Mouse (Mus musculus) CD4-positive helper T cell, adult 2 months (primary cell): ENCODE measurements around the gene Arhgap25.
"Not testable (repeated sequence)": the region's sequence is repeated elsewhere in the genome, so short reads cannot be mapped to it uniquely, and the experiment has no call there.

Experiments
- DNase-seq: peaks from one replicate; pipeline ENCODE4 v3.0.0-alpha.2; 2012; ENCODE audit warnings: low read depth, missing footprints, low spot score

Arhgap25 gene

DNA sequence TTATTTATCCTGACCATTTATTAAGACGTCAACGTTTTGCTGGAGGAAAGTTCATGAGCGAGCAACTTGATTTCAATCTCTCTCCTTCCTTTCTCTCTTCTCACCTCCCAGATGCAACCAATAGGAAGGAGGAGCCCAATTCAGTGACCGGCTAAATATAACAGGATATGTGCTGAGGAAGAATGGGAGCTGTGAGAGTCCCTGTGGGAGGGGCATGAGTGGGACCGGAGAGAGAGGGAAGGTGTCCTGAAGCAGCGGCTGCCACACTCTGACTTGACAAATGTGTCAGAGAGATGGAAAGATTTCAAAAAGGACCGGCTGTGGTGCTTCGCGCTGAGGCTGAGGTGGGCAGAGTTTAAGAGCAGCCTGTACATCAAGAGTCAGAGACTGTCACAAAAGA, 2.6 kb upstream of the Arhgap25 start:
- peak; percentile 74 for DNase-seq

DNA sequence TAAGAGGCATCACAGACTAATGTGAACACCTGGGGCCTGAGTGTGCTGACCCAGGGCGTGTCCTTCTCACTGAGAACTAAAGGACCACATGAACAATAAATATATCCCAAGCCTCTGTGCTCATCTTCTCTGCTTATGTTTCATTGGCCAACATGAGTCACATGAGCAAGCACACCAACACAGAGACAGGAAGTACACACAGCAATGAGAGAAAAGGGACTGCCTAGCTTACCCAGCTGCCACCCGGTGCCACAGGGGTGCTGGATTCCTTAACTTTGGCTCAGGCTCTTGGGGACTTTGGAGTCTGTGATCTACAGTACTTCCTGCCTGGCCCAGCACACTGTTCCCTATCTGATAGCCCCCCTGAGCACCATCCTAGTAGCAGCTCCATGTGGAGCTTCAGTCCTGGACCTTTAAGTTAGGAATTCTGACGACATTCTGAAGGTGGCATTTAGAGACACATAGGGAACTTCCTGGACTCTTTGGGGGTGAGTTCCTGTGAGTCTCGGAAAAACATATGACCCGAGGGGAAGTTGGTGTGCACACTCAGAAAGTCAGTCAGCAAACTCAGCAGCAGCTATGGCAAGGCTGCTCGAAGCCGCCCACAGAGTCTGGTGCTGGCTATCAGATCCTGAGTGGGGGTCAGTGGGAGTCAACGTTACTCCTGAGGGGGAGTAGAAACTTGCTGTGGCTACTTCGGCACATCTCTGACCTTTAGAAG, 2.0 kb upstream of the Arhgap25 start:
- peak; percentile 82 for DNase-seq

DNA sequence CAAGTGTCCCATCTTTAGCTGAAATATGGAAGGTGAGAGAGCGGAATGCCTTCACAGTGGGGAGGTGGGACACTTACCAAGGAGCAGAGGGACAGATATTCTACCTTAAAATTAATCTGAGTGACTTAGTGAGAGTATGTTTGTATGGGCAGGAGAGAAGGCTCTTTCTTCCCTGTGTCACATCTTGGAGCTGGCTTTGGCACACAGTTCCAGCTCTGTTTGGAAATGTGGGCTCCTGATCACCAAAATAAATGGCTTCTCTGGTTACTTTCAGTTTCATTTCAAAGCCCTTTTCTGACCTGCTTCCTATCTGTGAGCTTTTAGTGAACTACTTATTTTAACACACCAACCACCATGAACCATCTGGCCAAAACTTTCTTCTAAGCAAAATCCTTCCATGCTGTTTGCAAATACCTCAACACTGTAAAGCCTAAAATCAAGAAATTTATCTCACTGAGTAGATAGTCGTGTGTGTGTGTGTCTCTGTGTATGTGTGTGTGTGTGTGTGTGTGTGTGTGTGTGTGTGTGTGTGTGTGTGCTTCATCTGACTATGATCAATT, 1.5 kb downstream of the Arhgap25 start:
- DNase-seq: peak; percentile 69

DNA sequence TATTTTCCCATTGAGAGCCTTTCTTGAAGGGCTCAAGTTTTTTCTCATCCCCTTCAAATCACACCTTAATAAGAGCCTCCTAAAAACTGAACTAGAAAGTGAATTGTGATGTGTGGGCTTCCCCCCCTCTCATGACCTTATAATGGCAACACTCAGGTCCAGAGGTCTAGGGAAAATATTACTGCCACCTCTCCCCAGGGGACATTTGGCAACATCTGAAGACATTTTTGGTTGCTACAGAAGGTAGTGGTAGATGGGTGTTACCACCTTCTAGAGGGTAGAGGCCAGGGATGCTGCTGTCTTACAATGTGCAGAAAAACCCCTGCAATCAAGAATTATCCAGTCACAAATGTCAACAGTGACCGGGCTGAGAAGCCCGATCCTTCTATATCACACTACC, 2.7 kb downstream of the Arhgap25 start:
- no peak for DNase-seq

DNA sequence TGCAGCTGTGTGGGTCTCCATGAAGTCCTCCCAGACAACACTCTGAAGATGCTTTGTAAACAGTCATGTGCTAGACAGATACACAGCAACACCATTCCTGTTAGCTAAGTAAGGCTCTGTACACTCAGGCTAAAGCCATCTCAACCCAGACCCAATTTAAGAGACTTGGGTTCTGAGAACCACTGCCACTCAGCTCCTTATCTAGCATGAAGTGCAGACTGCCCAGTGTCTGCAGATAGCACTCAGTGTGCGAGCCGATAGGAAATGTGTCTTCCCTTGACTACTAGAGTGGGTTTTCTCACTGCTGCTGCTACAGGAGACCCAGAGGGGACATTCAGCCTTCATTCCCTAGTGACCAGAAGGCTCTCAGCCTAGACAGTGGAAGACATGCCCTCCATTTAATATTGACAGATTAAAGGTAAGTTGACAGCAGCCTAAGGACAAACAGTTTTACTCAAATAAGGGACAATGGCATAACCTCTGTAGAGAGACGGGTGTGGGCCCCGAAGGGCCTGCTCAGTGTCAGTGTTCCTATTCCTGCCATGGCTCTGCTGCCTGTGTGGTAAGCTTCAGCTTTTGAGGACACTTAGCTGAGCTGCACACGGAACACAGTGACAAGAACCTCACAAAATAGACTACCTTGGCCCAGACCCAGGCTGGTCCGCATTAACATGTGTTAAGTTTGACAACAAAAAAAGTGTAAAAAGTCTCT, 5.1 kb downstream of the Arhgap25 start:
- DNase-seq: no peak

DNA sequence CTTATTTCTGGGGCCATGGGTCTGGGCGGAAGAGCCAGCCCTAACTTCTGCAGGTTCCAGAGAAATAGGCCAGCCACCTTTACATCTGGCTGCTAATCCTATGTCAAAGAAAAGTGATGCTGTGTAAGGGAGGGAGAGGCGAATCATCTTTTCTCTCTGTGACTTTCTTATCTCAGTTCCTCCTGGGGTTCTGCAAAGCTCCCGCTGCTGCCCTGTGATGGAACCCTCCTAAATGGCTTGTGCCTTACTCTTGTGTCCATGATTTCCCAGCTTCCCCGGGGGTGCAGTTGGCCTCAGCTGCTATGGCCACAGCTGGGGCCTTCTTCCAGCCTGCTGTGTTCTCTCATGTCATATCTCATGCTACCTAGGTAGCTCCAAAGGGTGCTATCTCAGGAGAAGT, 5.7 kb downstream of the Arhgap25 start:
- no peak for DNase-seq

DNA sequence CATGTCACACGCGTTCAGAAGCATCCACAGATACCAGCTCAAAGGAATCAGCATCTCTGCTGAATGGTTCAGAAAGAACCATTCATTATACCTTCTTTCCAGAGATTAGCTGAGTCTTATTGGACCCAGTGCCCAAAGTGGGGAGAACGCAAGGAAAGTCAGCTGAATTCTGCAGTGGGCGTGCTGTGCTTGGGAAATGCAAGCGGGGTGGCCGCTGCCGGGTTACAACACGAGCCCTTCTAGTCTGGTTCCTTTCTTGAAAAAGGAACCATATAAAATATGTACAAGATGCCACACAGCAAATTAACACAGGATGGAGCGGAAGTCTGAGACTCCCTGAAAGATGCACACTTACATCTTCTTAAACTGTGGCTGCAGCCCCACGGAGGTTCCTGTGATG, 7.9 kb downstream of the Arhgap25 start:
- no peak for DNase-seq

DNA sequence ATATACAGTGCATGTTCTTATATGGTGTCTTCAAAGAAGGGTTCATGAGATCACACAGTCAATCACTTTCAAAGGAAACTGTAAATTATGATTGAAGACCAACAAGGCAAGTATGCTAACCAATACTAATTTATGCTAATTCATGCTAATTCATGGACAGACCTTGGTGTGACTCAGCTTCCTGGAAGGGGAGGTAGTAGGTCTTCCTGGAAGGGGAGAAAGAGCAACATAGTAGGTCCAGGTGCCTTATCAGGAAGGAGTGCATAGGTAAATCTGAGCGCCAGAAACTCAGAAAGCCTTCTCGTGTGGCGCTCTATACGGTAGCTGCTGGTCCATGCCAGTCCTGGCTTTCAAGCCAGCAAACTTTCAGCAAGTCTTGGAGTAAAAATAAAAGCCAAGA, 8.8 kb downstream of the Arhgap25 start:
- peak; percentile 6 for DNase-seq

DNA sequence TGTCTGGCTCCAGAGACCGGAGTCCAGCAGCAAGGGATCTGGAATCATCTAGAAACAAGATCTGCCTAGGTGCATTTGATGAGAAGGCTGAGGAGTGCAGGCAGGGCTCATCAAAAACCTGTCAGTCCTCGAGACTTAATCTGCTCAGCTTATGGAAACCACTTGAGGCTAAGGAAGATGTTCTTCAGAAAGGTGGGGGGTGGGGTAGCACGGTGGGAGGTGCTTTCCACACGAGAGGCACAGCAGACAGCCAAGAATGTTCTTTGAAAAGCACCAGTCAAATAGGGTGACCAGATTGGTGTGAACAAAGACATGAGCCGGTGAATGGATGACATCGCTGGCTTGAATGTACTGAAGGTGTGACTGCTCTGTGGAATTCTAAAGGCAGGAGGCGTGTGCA, 9.3 kb downstream of the Arhgap25 start:
- DNase-seq: peak; percentile 33

DNA sequence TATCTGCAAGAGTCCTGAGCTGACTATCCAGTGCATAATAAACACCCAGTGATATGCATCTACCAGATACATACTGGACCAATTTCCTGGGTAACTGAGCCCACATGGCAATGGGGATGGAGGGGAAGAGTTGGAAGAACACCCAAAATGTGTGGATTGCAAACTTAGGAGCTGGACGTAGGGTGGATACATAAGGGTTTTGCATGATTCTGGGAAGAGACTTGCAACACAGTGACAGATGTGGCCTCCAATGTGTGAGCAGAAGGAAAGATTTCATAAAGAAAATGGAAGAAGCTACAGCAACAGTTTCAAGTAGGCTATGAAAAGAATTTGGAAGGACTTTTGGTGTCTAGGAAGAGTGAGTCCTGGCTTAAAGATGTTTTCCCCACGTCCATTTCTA, 10.0 kb downstream of the Arhgap25 start:
- no peak for DNase-seq

DNA sequence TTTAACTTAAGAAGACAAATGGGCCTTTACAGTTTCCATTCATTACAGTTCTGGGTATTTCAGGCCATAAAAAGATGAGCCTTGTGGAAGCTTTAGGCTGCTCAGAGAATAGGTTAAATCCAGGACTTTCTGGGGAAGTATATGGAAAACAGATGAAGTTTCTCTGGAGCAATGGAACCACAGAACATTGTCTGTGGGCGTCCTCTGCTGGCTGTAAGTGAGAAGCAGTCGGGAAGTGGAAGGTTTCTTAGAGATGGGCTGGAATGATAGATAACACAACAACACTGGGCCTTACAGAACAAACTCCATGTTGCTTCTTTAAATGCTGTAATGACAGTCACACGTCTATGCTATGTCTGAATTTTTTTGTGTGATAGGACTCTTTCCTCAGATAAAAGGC, 10.8 kb downstream of the Arhgap25 start:
- no peak for DNase-seq

DNA sequence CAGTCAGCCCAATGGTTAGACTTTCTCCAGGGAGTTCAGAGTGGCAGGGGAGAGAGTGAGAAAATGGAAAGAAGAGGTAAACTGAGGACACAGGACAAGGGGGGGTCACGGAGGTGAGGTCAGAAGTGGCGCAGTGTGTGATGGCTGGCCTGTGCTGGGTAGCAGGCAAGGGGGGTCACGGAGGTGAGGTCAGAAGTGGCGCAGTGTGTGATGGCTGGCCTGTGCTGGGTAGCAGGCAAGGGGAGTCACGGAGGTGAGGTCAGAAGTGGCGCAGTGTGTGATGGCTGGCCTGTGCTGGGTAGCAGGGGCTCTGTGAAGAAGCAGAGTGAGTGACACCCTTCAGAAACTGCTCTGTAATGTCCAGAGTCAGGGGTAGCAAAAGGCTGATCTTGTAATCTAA, 11.4 kb downstream of the Arhgap25 start:
- not testable (repeated sequence) for DNase-seq

DNA sequence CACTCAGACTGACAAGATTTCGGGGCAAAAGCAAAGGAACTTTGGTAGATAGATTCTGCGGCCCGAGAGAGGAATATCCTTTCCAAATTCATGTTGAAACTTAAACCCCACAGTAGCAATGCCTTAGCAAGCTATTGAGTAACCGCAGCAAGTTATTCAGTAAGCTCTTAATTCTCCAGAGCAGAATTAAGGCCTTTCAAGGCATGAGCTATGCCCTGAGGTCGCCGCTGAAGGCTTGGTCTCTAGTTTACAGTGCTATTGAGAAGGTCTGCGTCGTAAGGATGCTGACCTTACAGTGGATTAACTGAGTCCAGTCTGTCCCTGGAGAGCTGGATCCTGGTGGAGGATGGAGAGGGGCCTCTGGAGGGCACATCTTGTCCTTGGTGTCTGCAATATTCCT, 12.5 kb downstream of the Arhgap25 start:
- DNase-seq: no peak

DNA sequence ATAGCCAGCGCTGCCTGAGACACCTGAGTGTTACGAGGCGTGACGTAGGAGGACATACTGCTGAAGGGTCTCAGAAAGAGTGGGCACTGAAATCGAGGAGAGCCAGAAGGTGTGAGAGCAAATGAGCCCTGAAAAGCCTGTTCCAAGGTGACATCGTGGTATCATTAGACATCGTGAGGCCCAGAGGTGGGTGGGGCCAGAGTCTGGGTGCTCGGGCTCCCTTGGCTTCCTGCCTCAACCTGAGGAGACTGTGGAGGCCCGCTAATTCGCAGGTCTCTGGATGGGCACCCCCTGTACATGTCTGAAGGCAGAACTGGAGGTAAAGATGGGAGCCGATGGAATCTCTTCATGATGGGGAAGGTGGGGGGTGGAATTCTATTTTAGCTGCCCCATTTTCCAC, 13.2 kb downstream of the Arhgap25 start:
- DNase-seq: no peak

DNA sequence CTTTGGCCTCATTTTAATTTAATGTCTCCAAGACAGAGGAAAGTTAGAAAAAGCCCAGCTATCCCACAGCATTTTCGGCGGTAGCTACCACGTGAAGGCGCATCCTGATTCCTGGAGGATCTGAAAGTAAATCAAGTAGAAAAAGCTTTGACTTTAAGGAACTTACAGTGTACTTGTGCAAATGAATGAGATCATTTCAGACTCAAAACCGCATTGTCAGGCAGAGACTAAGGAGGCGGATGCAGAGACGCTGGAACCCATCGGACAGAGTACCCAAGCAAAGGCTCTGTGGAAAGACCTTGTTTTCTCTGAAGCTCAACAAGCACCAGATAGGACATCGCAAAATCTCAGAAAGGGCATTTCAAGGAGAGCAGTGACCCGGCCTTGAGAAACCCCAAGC, 14.4 kb downstream of the Arhgap25 start:
- DNase-seq: no peak

DNA sequence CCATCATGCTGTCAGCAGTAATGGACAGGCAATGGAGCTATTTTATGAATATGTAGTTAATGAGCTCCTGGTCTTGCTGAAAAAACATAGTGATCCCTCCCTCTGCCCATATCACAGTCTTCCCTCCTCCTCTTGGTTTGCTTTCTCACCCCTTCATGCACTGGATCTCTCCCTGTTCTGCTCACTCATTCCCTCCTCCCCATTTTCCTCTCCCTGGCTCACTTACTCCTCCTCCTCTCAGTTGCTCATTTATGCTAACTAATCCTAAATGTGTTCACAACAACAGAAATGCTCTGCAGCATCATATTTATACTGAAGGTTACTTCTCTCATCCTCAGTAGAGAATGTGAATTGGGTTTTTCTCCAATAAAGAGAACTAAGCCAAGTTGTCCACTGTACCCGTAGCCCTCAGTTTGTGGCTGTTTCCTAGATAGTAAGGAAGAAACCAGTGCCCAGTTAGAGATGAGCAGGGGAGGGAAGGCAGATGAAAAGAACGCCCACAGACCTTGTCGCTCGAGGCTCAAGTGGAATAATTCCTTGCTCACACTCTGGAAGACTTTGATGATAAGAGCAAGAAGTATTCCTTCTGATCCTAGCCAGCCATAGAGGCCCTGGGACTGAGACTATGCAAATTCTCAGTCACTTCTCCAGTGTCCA, 15.2 kb downstream of the Arhgap25 start:
- no peak for DNase-seq

DNA sequence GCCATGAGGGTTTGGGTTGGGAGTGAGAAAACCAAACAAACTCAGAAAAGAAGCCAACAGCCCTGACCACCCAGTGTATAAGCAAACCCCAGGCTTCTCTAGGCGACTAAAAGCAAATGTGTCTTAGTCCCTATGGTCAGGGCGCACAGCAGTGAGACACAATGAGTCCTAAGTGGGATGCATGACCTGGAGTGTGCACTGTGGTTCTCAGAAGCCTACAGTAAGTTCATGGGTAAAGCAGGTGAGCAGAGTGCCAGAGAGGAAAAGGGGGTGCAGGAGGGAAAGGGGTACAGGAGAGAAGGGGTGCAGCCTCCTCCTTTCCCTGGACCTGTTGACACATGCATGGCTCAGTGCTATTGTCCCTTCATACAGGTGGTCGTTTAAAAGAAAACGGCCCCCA, 18.7 kb downstream of the Arhgap25 start:
- no peak for DNase-seq

DNA sequence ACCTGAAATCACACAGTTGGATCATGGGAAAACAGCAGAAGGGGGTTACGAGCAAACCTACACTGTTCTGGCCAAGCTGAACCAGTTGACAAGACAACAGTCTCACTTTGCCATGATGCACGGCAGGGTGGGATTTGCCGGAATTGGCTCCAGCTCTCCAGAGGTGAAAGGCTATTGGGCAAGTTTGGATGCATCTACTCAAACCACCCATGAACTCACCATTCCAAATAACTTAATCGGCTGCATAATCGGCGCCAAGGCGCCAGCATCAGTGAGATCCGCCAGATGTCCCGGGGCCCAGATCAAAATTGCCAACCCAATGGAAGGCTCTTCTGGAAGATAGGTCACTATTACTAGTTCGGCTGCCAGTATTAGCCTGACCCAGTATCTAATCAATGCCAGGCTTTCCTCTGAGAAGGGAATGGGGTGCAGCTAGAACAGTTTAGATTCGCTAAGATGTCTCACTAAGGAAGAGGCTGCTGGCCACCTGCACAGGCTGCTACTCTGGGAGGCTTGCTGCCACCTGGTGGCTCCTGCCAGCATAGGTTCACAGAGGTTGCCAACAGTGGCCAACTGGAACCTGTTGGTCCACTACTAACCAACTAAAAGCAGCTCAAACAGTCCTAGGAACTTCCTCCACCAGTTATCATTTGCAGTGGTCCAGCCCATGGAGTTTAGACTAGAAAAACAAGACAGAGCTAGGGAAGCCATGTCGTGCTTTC, 19.9 kb downstream of the Arhgap25 start:
- peak; percentile 72 for DNase-seq

DNA sequence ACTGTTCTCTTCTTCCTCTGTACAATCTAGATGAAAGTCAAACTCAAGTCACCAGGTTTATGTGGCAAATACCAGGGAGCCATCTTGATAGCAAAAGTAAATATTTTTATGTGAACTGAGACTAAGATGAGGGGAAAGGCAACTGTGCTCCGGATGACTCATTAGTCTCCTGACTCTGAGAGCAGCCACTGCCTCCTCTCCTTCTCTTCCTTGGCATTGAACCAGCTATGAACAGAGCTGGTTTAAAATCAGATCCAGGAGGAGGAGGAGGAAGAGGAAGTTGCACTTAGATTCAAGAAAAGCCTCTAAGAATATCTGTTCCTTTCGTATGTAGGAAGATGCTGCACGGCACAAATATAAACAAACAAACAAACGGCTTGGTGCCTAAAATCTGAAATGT, 22.1 kb downstream of the Arhgap25 start:
- DNase-seq: no peak

DNA sequence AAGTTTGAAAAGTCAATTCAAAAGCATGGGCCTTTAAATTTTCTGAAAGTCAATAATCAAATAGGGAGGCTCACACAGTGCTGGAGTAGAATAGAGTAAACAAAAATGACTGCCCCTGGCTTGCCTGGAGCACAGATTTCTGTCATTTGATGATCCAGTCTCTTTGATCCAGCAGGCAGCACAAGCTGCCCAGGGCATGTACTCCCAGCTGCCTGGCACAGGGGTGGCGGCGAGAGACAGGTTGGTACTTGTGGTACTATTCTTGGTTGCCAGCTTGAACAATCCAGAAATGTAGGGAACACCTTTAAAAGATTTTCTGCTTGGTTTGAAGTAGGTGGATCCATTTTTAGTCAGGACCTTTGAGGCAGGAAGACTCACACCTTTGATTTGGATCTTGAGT, 23.3 kb downstream of the Arhgap25 start:
- DNase-seq: no peak

DNA sequence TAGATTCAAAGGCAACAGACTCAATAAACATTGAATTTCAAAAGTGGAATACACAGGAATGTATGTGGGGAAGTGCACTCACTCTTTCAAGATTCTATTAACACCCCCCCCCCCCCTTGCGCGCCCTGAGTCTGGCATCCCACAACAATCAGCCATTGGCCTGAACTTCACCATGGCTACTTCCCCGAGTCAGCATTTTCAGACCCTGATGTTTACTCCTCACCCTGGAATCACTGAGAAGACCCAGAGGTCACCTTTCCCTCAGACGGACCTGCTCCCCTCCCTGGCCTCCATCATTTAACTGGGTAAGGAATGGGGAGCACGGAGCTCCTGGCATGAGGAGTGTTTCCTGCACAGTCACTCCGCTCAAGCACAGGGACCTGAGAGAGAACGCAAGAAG, 28.2 kb downstream of the Arhgap25 start:
- DNase-seq: no peak

DNA sequence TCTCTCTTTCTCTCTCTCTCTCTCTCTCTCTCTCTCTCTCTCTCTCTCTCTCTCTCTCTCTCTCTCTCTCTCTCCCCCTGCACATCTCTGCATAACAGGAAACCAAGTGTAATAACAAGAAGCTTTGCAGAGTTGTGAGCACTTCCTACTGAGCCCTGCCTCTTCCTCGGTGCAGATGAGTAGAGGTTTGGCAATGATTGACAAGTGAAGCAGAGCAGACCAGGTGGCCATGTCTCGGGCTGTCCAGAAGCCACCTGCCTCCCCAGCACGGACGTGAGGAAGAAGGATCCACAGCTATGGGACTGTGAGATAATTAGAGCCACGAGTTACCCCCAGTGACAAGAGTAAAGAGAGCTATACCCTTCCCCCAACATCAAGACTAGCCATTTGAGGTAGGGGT, 29.1 kb downstream of the Arhgap25 start:
- peak; percentile 84 for DNase-seq
